Mouse (Mus musculus): ENCODE measurements at regions not wholly inside any gene's neighbourhood (a gene's known extent, or its start where the extent isn't known, plus 50 kb on each side); places are given as distances from the start of the nearest gene placed in this dataset.
"Not testable (repeated sequence)": the region's sequence is repeated elsewhere in the genome, so short reads cannot be mapped to it uniquely, and the experiment has no call there.

GRCm38 (mm10) chr14:86599511-86599910 lies 541.5 kb downstream of the Diaph3 start:
- Histone ChIP-seq H3K4me1 (no peaks in the 10 kb centered on the region), H3K27me3 (replicated peaks) (no peaks in the 10 kb centered on the region), H3K36me3 (replicated peaks; ENCODE audit: low read length) (no peaks in the 10 kb centered on the region), H3K9me3 (no peaks in the 10 kb centered on the region), H3K4me3 (replicated peaks) (no peak overlapping the region)
- TF ChIP-seq GATA1 (IDR thresholded peaks at IDR 0.05; ENCODE audit: borderline replicate concordance, low read length) (no peak), FLI1 (IDR thresholded peaks at IDR 0.05; ENCODE audit: low read length) (no peak)

GRCm38 (mm10) chr14:86588525-86588924 lies 552.5 kb downstream of the Diaph3 start:
- H3K36me3 ChIP-seq (replicated peaks; ENCODE audit: low read length) = no peaks in the 10 kb centered on the region
- H3K27me3 ChIP-seq (replicated peaks) = no peaks in the 10 kb centered on the region
- peaks cover 18% of the 10 kb centered on the region for H3K4me1 ChIP-seq
- no peak overlapping the region for H3K4me3 ChIP-seq (replicated peaks)
- no peak for TF ChIP-seq GATA1 (IDR thresholded peaks at IDR 0.05; ENCODE audit: borderline replicate concordance, low read length)
- H3K9me3 ChIP-seq = no peaks in the 10 kb centered on the region

GRCm38 (mm10) chr14:86585959-86586358 lies 555.1 kb downstream of the Diaph3 start:
- H3K27me3 ChIP-seq (replicated peaks); H3K9me3 ChIP-seq; H3K36me3 ChIP-seq (replicated peaks; ENCODE audit: low read length); H3K4me3 ChIP-seq (replicated peaks): not testable (repeated sequence)
- peaks cover 18% of the 10 kb centered on the region for H3K4me1 ChIP-seq

- Histone ChIP-seq H3K27me3 (replicated peaks) (no peaks in the 10 kb centered on the region), H3K4me1 (peaks cover 6% of the 10 kb centered on the region), H3K4me3 (replicated peaks) (no peak overlapping the region), H3K36me3 (replicated peaks; ENCODE audit: low read length) (no peaks in the 10 kb centered on the region), H3K9me3 (no peaks in the 10 kb centered on the region)
- TF ChIP-seq FLI1 (IDR thresholded peaks at IDR 0.05; ENCODE audit: low read length) = no peak
- TF ChIP-seq GATA1 (IDR thresholded peaks at IDR 0.05; ENCODE audit: borderline replicate concordance, low read length) = no peak
These were observed 578.3 kb downstream of the Diaph3 start for GRCm38 (mm10) chr14:86562728-86563127.

- Histone ChIP-seq H3K4me1 (peaks cover 23% of the 10 kb centered on the region), H3K9me3 (no peaks in the 10 kb centered on the region), H3K36me3 (replicated peaks; ENCODE audit: low read length) (no peaks in the 10 kb centered on the region), H3K4me3 (replicated peaks) (no peak overlapping the region), H3K27me3 (replicated peaks) (no peaks in the 10 kb centered on the region)
- no peak for TF ChIP-seq GATA1 (IDR thresholded peaks at IDR 0.05; ENCODE audit: borderline replicate concordance, low read length)
- TF ChIP-seq FLI1 (IDR thresholded peaks at IDR 0.05; ENCODE audit: low read length) = no peak
These were observed 603.0 kb downstream of the Diaph3 start for GRCm38 (mm10) chr14:86537992-86538391.

- Histone ChIP-seq H3K4me3 (replicated peaks) (no peak overlapping the region), H3K4me1 (peaks cover 33% of the 10 kb centered on the region)
These were observed 604.6 kb downstream of the Diaph3 start for GRCm38 (mm10) chr14:86536341-86537027.

GRCm38 (mm10) chr14:86510408-86510807 lies 630.6 kb downstream of the Diaph3 start:
- Histone ChIP-seq H3K9me3 (no peaks in the 10 kb centered on the region), H3K4me1 (peaks cover 10% of the 10 kb centered on the region), H3K27me3 (replicated peaks) (no peaks in the 10 kb centered on the region), H3K36me3 (replicated peaks; ENCODE audit: low read length) (no peaks in the 10 kb centered on the region), H3K4me3 (replicated peaks) (no peak overlapping the region)
- TF ChIP-seq GATA1 (IDR thresholded peaks at IDR 0.05; ENCODE audit: borderline replicate concordance, low read length) (no peak), FLI1 (IDR thresholded peaks at IDR 0.05; ENCODE audit: low read length) (no peak)

More at GRCm38 (mm10) chr14:86536341-86537027, 604.6 kb downstream of the Diaph3 start:
- TF ChIP-seq FLI1 (IDR thresholded peaks at IDR 0.05; ENCODE audit: low read length) = no peak
- TF ChIP-seq GATA1 (IDR thresholded peaks at IDR 0.05; ENCODE audit: borderline replicate concordance, low read length) = no peak
- Histone ChIP-seq H3K27me3 (replicated peaks) (no peaks in the 10 kb centered on the region), H3K36me3 (replicated peaks; ENCODE audit: low read length) (no peaks in the 10 kb centered on the region), H3K9me3 (no peaks in the 10 kb centered on the region)

GRCm38 (mm10) chr14:86509686-86510085 lies 631.3 kb downstream of the Diaph3 start:
- Histone ChIP-seq H3K27me3 (replicated peaks) (no peaks in the 10 kb centered on the region), H3K4me1 (peaks cover 10% of the 10 kb centered on the region), H3K9me3 (no peaks in the 10 kb centered on the region), H3K4me3 (replicated peaks) (no peak overlapping the region), H3K36me3 (replicated peaks; ENCODE audit: low read length) (no peaks in the 10 kb centered on the region)
- TF ChIP-seq GATA1 (IDR thresholded peaks at IDR 0.05; ENCODE audit: borderline replicate concordance, low read length) = no peak
- TF ChIP-seq FLI1 (IDR thresholded peaks at IDR 0.05; ENCODE audit: low read length) = no peak

GRCm38 (mm10) chr14:86506286-86506685 lies 634.7 kb downstream of the Diaph3 start:
- Histone ChIP-seq H3K4me3 (replicated peaks) (no peak overlapping the region), H3K9me3 (no peaks in the 10 kb centered on the region), H3K4me1 (peaks cover 10% of the 10 kb centered on the region), H3K27me3 (replicated peaks) (no peaks in the 10 kb centered on the region), H3K36me3 (replicated peaks; ENCODE audit: low read length) (no peaks in the 10 kb centered on the region)
- no peak for TF ChIP-seq FLI1 (IDR thresholded peaks at IDR 0.05; ENCODE audit: low read length)
- TF ChIP-seq GATA1 (IDR thresholded peaks at IDR 0.05; ENCODE audit: borderline replicate concordance, low read length) = no peak

- peaks cover 14% of the 10 kb centered on the region; the same call in 1 of the 2 replicates for H3K4me1 ChIP-seq
- peaks cover 3% of the 10 kb centered on the region for H3K27me3 ChIP-seq (replicated peaks)
- H3K4me3 ChIP-seq (replicated peaks) = no peak overlapping the region
- H3K9me3 ChIP-seq = no peaks in the 10 kb centered on the region
- TF ChIP-seq GATA1 (IDR thresholded peaks at IDR 0.05; ENCODE audit: borderline replicate concordance, low read length) (no peak), FLI1 (IDR thresholded peaks at IDR 0.05; ENCODE audit: low read length) (no peak)
- no peaks in the 10 kb centered on the region for H3K36me3 ChIP-seq (replicated peaks; ENCODE audit: low read length)
These were observed 650.2 kb downstream of the Diaph3 start for GRCm38 (mm10) chr14:86490826-86491225.
